Mouse (Mus musculus) adrenal gland, adult 2 months (tissue): ENCODE results near the gene Rbfox3. TPM values are rescaled to one million over a fixed set of nuclear protein-coding genes. Genes with fewer than 3 reads are reported as not detected.

ENCODE experiments used
- DNase-seq: peaks from one replicate; pipeline ENCODE4 v3.0.0; 2021
- long read RNA-seq: library from polyadenylated mRNA; stranded (forward); transcript quantifications from one replicate; pipeline ENCODE4 v2.0.0, GENCODE M21; 2021
- polyA plus RNA-seq: library from polyadenylated mRNA; depleted of rRNA; stranded (reverse); fragments of >200 nt; gene quantifications from 2 replicates; pipeline ENCODE4 v1.2.3, GENCODE M21; 2012; rRNA removed
- total RNA-seq, 2 experiments: library from RNA; stranded (reverse); gene quantifications; 2 replicates each; pipeline ENCODE4 v1.2.3; 2021

The Rbfox3 gene
- total RNA-seq (1 to 10 TPM; 4.2 to 7.8 TPM), polyA plus RNA-seq (3.3 TPM in 2 replicates)
- long read RNA-seq, partial matches to known transcripts, result 3 of 10 reads
- long read RNA-seq, other reads (novel, unspliced or antisense), result 7 of 10 reads

- DNase-seq, result no peak
Observed at GRCm38 (mm10) chr11:118911307-118912070, at the start of gene Rbfox3. Gene Rbfox3 (minus strand): TSS chr11:118911597.

- no peak for DNase-seq
Observed at GRCm38 (mm10) chr11:118960649-118961048, 49.3 kb upstream of the Rbfox3 start.

GRCm38 (mm10) chr11:118957070-118957471 lies 45.7 kb upstream of the Rbfox3 start:
- DNase-seq, result no peak

GRCm38 (mm10) chr11:118955016-118955415 lies 43.6 kb upstream of the Rbfox3 start:
- DNase-seq, result no peak

GRCm38 (mm10) chr11:118945868-118946267 lies 34.5 kb upstream of the Rbfox3 start:
- DNase-seq, result no peak

GRCm38 (mm10) chr11:118941268-118941667 lies 29.9 kb upstream of the Rbfox3 start:
- no peak for DNase-seq

- DNase-seq, result no peak
Observed at GRCm38 (mm10) chr11:118940539-118940938, 29.1 kb upstream of the Rbfox3 start.

GRCm38 (mm10) chr11:118939731-118940130 lies 28.3 kb upstream of the Rbfox3 start:
- DNase-seq, result no peak

- DNase-seq, result no peak
Observed at GRCm38 (mm10) chr11:118934925-118935324, 23.5 kb upstream of the Rbfox3 start.

- DNase-seq, result no peak
Observed at GRCm38 (mm10) chr11:118927081-118927480, 15.7 kb upstream of the Rbfox3 start.

GRCm38 (mm10) chr11:118921852-118922251 lies 10.5 kb upstream of the Rbfox3 start:
- no peak for DNase-seq

GRCm38 (mm10) chr11:118916423-118917030 lies 5.1 kb upstream of the Rbfox3 start:
- no peak for DNase-seq

- no peak for DNase-seq
Observed at GRCm38 (mm10) chr11:118915888-118916287, 4.5 kb upstream of the Rbfox3 start.

GRCm38 (mm10) chr11:118912686-118913085 lies 1.3 kb upstream of the Rbfox3 start:
- no peak for DNase-seq

GRCm38 (mm10) chr11:118910756-118911155 lies 641 bp downstream of the Rbfox3 start:
- no peak for DNase-seq

GRCm38 (mm10) chr11:118909814-118910201 lies 1.6 kb downstream of the Rbfox3 start:
- no peak for DNase-seq

GRCm38 (mm10) chr11:118908981-118909813 lies 2.2 kb downstream of the Rbfox3 start:
- DNase-seq, result no peak

GRCm38 (mm10) chr11:118908431-118908980 lies 2.9 kb downstream of the Rbfox3 start:
- DNase-seq, result no peak

GRCm38 (mm10) chr11:118907471-118908401 lies 3.7 kb downstream of the Rbfox3 start:
- DNase-seq, result no peak

GRCm38 (mm10) chr11:118906824-118907470 lies 4.5 kb downstream of the Rbfox3 start:
- no peak for DNase-seq
